In genomic region chr14:118277704-118278498, GRCm38 (mm10) we compare ENCODE assay signal across 18 mouse cellular contexts. TPM values are rescaled to one million over a fixed set of nuclear protein-coding genes. Genes with fewer than 3 reads are reported as not detected.
"Had no signal": no experiment of that assay in that cellular context is flagged by ENCODE, and none has a peak within 500 bp of the region (broad histone marks: within the 10 kb centered on the region; RNA-seq: fewer than 3 reads in every experiment).

No protein-coding gene starts in this region.

- H3K9ac ChIP-seq: hindbrain, embryonic 14.5 days; limb, embryonic 13.5 days; midbrain, embryonic 13.5 days had no signal

- H3K36me3 ChIP-seq: limb, embryonic 13.5 days; midbrain, embryonic 13.5 days had no signal

- ATAC-seq: lung, postnatal 0 days; midbrain, embryonic 13.5 days had no signal

- H3K27me3 ChIP-seq: limb, embryonic 13.5 days; midbrain, embryonic 13.5 days had no signal

- H3K4me2 ChIP-seq: hindbrain, embryonic 14.5 days; limb, embryonic 13.5 days; midbrain, embryonic 13.5 days had no signal

- H3K27ac ChIP-seq: hindbrain, embryonic 14.5 days; limb, embryonic 13.5 days; midbrain, embryonic 13.5 days had no signal

- H3K4me3 ChIP-seq: limb, embryonic 13.5 days; midbrain, embryonic 13.5 days had no signal

- DNase-seq: kidney, adult 18-20 months; kidney, postnatal 25 days; lung, adult 2 months; lung, postnatal 36 days; right cerebral cortex, postnatal 14 days; thymus, postnatal 36 days had no signal

RNA-seq across cellular contexts. Expression of gene Gm9376, which starts 11.1 kb away (rescaled TPM):
- total RNA-seq: layer of hippocampus, postnatal 10 days; left cerebral cortex, postnatal 36 days; megakaryocyte progenitor cell, adult 5-6 weeks; midbrain, postnatal 0 days had no signal
- polyA plus RNA-seq: hindbrain, embryonic 14.5 days; kidney, embryonic 14.5 days; limb, embryonic 13.5 days; lung, adult 2 months; lung, postnatal 0 days; midbrain, embryonic 13.5 days; midbrain, postnatal 0 days; neural tube, embryonic 14.5 days; spleen, adult 2 months; thymus, postnatal 0 days had no signal

RNA-seq across cellular contexts. Expression of gene Sox21, which starts 41.1 kb away (rescaled TPM):
- total RNA-seq: megakaryocyte progenitor cell, adult 5-6 weeks had no signal
- polyA plus RNA-seq: kidney, embryonic 14.5 days; spleen, adult 2 months had no signal
